In genomic region chr11:33070520-33070919, GRCm38 (mm10) we compare ENCODE assay signal across 9 mouse cellular contexts.
A peak's percentile ranks its signal among the peaks of the same experiment; 100 is the strongest.
DNase-seq lines count a peak whose midpoint lies in the region; ATAC-seq lines count a peak whose summit lies in the region.
"Had no signal": no experiment of that assay in that cellular context is flagged by ENCODE, and none has a peak within 500 bp of the region (broad histone marks: within the 10 kb centered on the region; RNA-seq: fewer than 3 reads in every experiment).

No protein-coding gene starts in this region.

- peak; percentile 35 for DNase-seq in right cerebral cortex, adult 18-20 months
- no peak for DNase-seq in right cerebral cortex, adult 2 months (ENCODE audit: low spot score in 2 of 2)
- DNase-seq in embryonic facial prominence, embryonic 14.5 days (ENCODE audit: low spot score) = peak; percentile 64
- peak; percentile 32 to 48 for DNase-seq in layer of hippocampus, postnatal 36 days
- DNase-seq in right cerebral cortex, postnatal 4 days = peak; percentile 62
- no peak for DNase-seq in testis, postnatal 14 days (ENCODE audit: low spot score)
- DNase-seq in urinary bladder, postnatal 14 days (ENCODE audit: low spot score) = no peak
- DNase-seq: kidney, adult 8-10 months had no signal

- peak; percentile 62 for ATAC-seq in embryonic facial prominence, embryonic 14.5 days (ENCODE audit: low read depth)
- no peak for ATAC-seq in frontal cortex, adult (ENCODE audit: low TSS enrichment)

- 58% methylated on average over 5 of the region's 6 CpGs for WGBS in embryonic facial prominence, embryonic 14.5 days

- no peaks in the 10 kb centered on the region for H3K9me3 ChIP-seq in embryonic facial prominence, embryonic 14.5 days (ENCODE audit: control insufficient read depth, low read length)

- H3K9ac ChIP-seq in embryonic facial prominence, embryonic 14.5 days (ENCODE audit: low read depth, low read length) = no peak overlapping the region

- H3K27ac ChIP-seq in embryonic facial prominence, embryonic 14.5 days (replicated peaks; ENCODE audit: low read depth, low read length) = no peak overlapping the region

- H3K36me3 ChIP-seq in embryonic facial prominence, embryonic 14.5 days (ENCODE audit: control insufficient read depth, insufficient read depth, low read length) = no peaks in the 10 kb centered on the region

- no peak overlapping the region for H3K4me3 ChIP-seq in embryonic facial prominence, embryonic 14.5 days (ENCODE audit: low read depth, low read length)

- H3K4me1 ChIP-seq in embryonic facial prominence, embryonic 14.5 days (ENCODE audit: control insufficient read depth, insufficient read depth, low read length) = peaks cover 10% of the 10 kb centered on the region

- no peak overlapping the region for H3K4me2 ChIP-seq in embryonic facial prominence, embryonic 14.5 days (ENCODE audit: low read depth, low read length)

- no peaks in the 10 kb centered on the region for H3K27me3 ChIP-seq in embryonic facial prominence, embryonic 14.5 days (replicated peaks; ENCODE audit: control insufficient read depth, insufficient read depth, low read length)

Comparison
In these comparisons a context has a peak if more than half of its experiments do, and no peak if none do; other contexts are left out.
1. DNase-seq: peak in right cerebral cortex, adult 18-20 months (single experiment), embryonic facial prominence, embryonic 14.5 days (single experiment), layer of hippocampus, postnatal 36 days (2 of 2) and right cerebral cortex, postnatal 4 days (single experiment); none in right cerebral cortex, adult 2 months (0 of 2), testis, postnatal 14 days (single experiment) and urinary bladder, postnatal 14 days (single experiment).